Comparison of ENCODE assay signal across 17 mouse cellular contexts in genomic region chr1:41026943-41027342, GRCm38 (mm10).
"Had no signal": no experiment of that assay in that cellular context is flagged by ENCODE, and none has a peak within 500 bp of the region (broad histone marks: within the 10 kb centered on the region; RNA-seq: fewer than 3 reads in every experiment).

No protein-coding gene starts in this region.

- H3K27me3 ChIP-seq: limb, embryonic 12.5 days; liver, embryonic 13.5 days; lung, embryonic 15.5 days; megakaryocyte, embryonic 14.5 days; midbrain, embryonic 15.5 days; neural tube, embryonic 12.5 days; stomach, embryonic 15.5 days had no signal

- H3K4me1 ChIP-seq: limb, embryonic 12.5 days; liver, embryonic 13.5 days; lung, embryonic 15.5 days; megakaryocyte, embryonic 14.5 days; midbrain, embryonic 15.5 days; neural tube, embryonic 12.5 days; stomach, embryonic 15.5 days had no signal

- DNase-seq: kidney, adult 8-10 months; kidney, postnatal 25 days; liver; liver, embryonic 13.5 days; liver, postnatal 0 days; lung, postnatal 14 days; thymus, adult 2 months; thymus, postnatal 25 days had no signal

- H3K36me3 ChIP-seq: limb, embryonic 12.5 days; liver, embryonic 13.5 days; lung, embryonic 15.5 days; midbrain, embryonic 15.5 days; neural tube, embryonic 12.5 days; stomach, embryonic 15.5 days had no signal

- ATAC-seq: liver, postnatal 0 days had no signal

- H3K4me2 ChIP-seq: limb, embryonic 12.5 days; liver, embryonic 13.5 days; lung, embryonic 15.5 days; midbrain, embryonic 11.5 days; midbrain, embryonic 15.5 days; neural tube, embryonic 12.5 days; stomach, embryonic 15.5 days had no signal

- H3K4me3 ChIP-seq: left cerebral cortex, adult 2 months; limb, embryonic 12.5 days; liver, embryonic 13.5 days; lung, embryonic 15.5 days; megakaryocyte, embryonic 14.5 days; midbrain, embryonic 15.5 days; neural tube, embryonic 12.5 days; stomach, embryonic 15.5 days had no signal

- H3K27ac ChIP-seq: left cerebral cortex, adult 2 months; limb, embryonic 12.5 days; liver, embryonic 13.5 days; lung, embryonic 15.5 days; macrophage; midbrain, embryonic 15.5 days; neural tube, embryonic 12.5 days; stomach, embryonic 15.5 days had no signal

- H3K9ac ChIP-seq: limb, embryonic 12.5 days; liver, embryonic 13.5 days; liver, postnatal 0 days; lung, embryonic 15.5 days; midbrain, embryonic 15.5 days; neural tube, embryonic 12.5 days; stomach, embryonic 15.5 days had no signal

- H3K9me3 ChIP-seq: limb, embryonic 12.5 days; lung, embryonic 15.5 days; midbrain, embryonic 15.5 days; neural tube, embryonic 12.5 days; stomach, embryonic 15.5 days had no signal
